Mouse (Mus musculus) embryonic facial prominence, embryonic 11.5 days (tissue): ENCODE data around the gene Tatdn2. TPM values are rescaled to one million over a fixed set of nuclear protein-coding genes. Genes with fewer than 3 reads are reported as not detected.
A peak's percentile ranks its signal among the peaks of the same experiment; 100 is the strongest.

Experiments
- ATAC-seq: fragments of 200-750 bp; cut with Nextera tagmentation; replicated peaks from 2 replicates; pipeline ENCODE4 v1.8.0; 2017; ENCODE audit warnings: low read depth; ENCODE audit not compliant: insufficient number of reproducible peaks, low FRiP score, low TSS enrichment
- DNase-seq: peaks from one replicate; pipeline ENCODE4 v3.0.0-alpha.2; 2015; ENCODE audit warnings: low spot score
- H3K27ac ChIP-seq: fragments of 300-500 bp; sonication (generic); replicated peaks from 2 replicates; pipeline ENCODE4 v1.5.1; 2014; ENCODE audit warnings: mild to moderate bottlenecking, low read depth, low read length, control low read depth
- H3K27me3 ChIP-seq: fragments of 300-500 bp; sonication (generic); 2 replicates; pipeline ENCODE4 v1.6.1; 2014; ENCODE audit warnings: mild to moderate bottlenecking, low read length, moderate library complexity, mixed read lengths; ENCODE audit not compliant: control insufficient read depth, insufficient read depth
- H3K36me3 ChIP-seq: fragments of 300-500 bp; sonication (generic); replicated peaks from 2 replicates; pipeline ENCODE4 v1.6.1; 2014; ENCODE audit warnings: low read depth, mild to moderate bottlenecking, low read length, moderate library complexity, mixed read lengths; ENCODE audit not compliant: control insufficient read depth, insufficient read depth
- H3K4me1 ChIP-seq: fragments of 300-500 bp; sonication (generic); 2 replicates; pipeline ENCODE4 v1.6.1; 2014; ENCODE audit warnings: low read length, mixed read lengths; ENCODE audit not compliant: control insufficient read depth, insufficient read depth
- H3K4me2 ChIP-seq: fragments of 300-500 bp; sonication (generic); 2 replicates; pipeline ENCODE4 v1.6.1; 2014; ENCODE audit warnings: low read depth, mild to moderate bottlenecking, control low read depth, low read length, moderate library complexity
- H3K4me3 ChIP-seq: fragments of 300-500 bp; sonication (generic); 2 replicates; pipeline ENCODE4 v1.5.1; 2014; ENCODE audit warnings: low read depth, low read length, control low read depth
- H3K9ac ChIP-seq: fragments of 300-500 bp; sonication (generic); replicated peaks from 2 replicates; pipeline ENCODE4 v1.6.1; 2014; ENCODE audit warnings: mild to moderate bottlenecking, control low read depth, low read length
- H3K9me3 ChIP-seq: fragments of 300-500 bp; sonication (generic); replicated peaks from 2 replicates; pipeline ENCODE4 v1.6.1; 2016; ENCODE audit warnings: mild to moderate bottlenecking, low read length, inconsistent platforms, mixed read lengths; ENCODE audit not compliant: control insufficient read depth
- WGBS: fragments of 180-500 bp; shearing (Covaris S2); extraction: QIAGEN DNeasy Blood & Tissue Kit; methylation state at CpG from one replicate; pipeline ENCODE4 v1.1.7; 2014; 5-methylcytosine and 5-hydroxymethylcytosine counted together
- polyA plus RNA-seq: library from polyadenylated mRNA; unstranded; fragments of >200 nt; fragmentation: Nextera tagmentation; extraction: Ambion mirVana; gene quantifications from 2 replicates; pipeline ENCODE4 v1.2.1, GENCODE M21; 2014

The Tatdn2 gene
- polyA plus RNA-seq, 1 experiment from 2014 or later = 0.84 TPM

GRCm38 (mm10) chr6:113740236-113741217, 43.7 kb downstream of the Tatdn2 start, which contains the start of gene Sec13:
Gene Sec13, minus strand, starts transcription at chr6:113740743.
- Histone ChIP-seq H3K36me3 (no peaks in the 10 kb centered on the region), H3K9me3 (no peaks in the 10 kb centered on the region), H3K27me3 (no peaks in the 10 kb centered on the region), H3K4me3 (peak within 1 kb of the TSS; percentile 81), H3K27ac (no peak within 1 kb of the TSS), H3K9ac (peak within 1 kb of the TSS; percentile 88), H3K4me1 (no peaks in the 10 kb centered on the region), H3K4me2 (peak within 1 kb of the TSS; percentile 84)
- ATAC-seq (peak; percentile 71), DNase-seq (peak; percentile 94)
- 7% methylated on average over 41 of the region's 41 CpGs for WGBS

- H3K9me3 ChIP-seq = no peaks in the 10 kb centered on the region
- H3K4me1 ChIP-seq = no peaks in the 10 kb centered on the region
- H3K4me3 ChIP-seq = no peak overlapping the region
- H3K36me3 ChIP-seq = no peaks in the 10 kb centered on the region
- no peak overlapping the region for H3K4me2 ChIP-seq
- 67% methylated on average over 2 of the region's 2 CpGs for WGBS
- no peak overlapping the region for H3K9ac ChIP-seq
- no peak for DNase-seq
- no peak for ATAC-seq
- H3K27ac ChIP-seq = no peak overlapping the region
- no peaks in the 10 kb centered on the region for H3K27me3 ChIP-seq
Observed at GRCm38 (mm10) chr6:113741425-113741824, 44.6 kb downstream of the Tatdn2 start.

GRCm38 (mm10) chr6:113742321-113742720, 45.5 kb downstream of the Tatdn2 start:
- WGBS = 81% methylated on average over 1 of the region's 1 CpGs
- no peak overlapping the region for H3K4me2 ChIP-seq
- H3K36me3 ChIP-seq = no peaks in the 10 kb centered on the region
- no peak overlapping the region for H3K27ac ChIP-seq
- no peaks in the 10 kb centered on the region for H3K9me3 ChIP-seq
- no peaks in the 10 kb centered on the region for H3K4me1 ChIP-seq
- ATAC-seq (no peak), DNase-seq (no peak)
- no peaks in the 10 kb centered on the region for H3K27me3 ChIP-seq
- no peak overlapping the region for H3K4me3 ChIP-seq
- H3K9ac ChIP-seq = no peak overlapping the region

- Histone ChIP-seq H3K9ac (no peak overlapping the region), H3K4me3 (no peak overlapping the region), H3K4me1 (no peaks in the 10 kb centered on the region), H3K9me3 (no peaks in the 10 kb centered on the region), H3K27ac (no peak overlapping the region), H3K4me2 (no peak overlapping the region), H3K27me3 (no peaks in the 10 kb centered on the region), H3K36me3 (no peaks in the 10 kb centered on the region)
- no peak for DNase-seq
- 32% methylated on average over 1 of the region's 1 CpGs for whole genome bisulfite sequencing
- no peak for ATAC-seq
Observed at GRCm38 (mm10) chr6:113743111-113743510, 46.3 kb downstream of the Tatdn2 start.

GRCm38 (mm10) chr6:113745117-113745516, 48.3 kb downstream of the Tatdn2 start:
- ATAC-seq (no peak), DNase-seq (no peak)
- H3K4me3 ChIP-seq = no peak overlapping the region
- H3K36me3 ChIP-seq = no peaks in the 10 kb centered on the region
- no peaks in the 10 kb centered on the region for H3K9me3 ChIP-seq
- H3K9ac ChIP-seq = no peak overlapping the region
- H3K27me3 ChIP-seq = no peaks in the 10 kb centered on the region
- no peaks in the 10 kb centered on the region for H3K4me1 ChIP-seq
- H3K4me2 ChIP-seq = no peak overlapping the region
- no peak overlapping the region for H3K27ac ChIP-seq

GRCm38 (mm10) chr6:113747284-113747683, 50.4 kb downstream of the Tatdn2 start:
- Histone ChIP-seq H3K4me3 (no peak overlapping the region), H3K36me3 (no peaks in the 10 kb centered on the region), H3K9ac (no peak overlapping the region), H3K27ac (no peak overlapping the region), H3K27me3 (no peaks in the 10 kb centered on the region), H3K4me2 (no peak overlapping the region), H3K9me3 (no peaks in the 10 kb centered on the region), H3K4me1 (no peaks in the 10 kb centered on the region)
- DNase-seq = no peak
- 87% methylated on average over 14 of the region's 14 CpGs for WGBS
- ATAC-seq = no peak

GRCm38 (mm10) chr6:113748351-113748750, 51.5 kb downstream of the Tatdn2 start:
- DNase-seq (peak; percentile 9), ATAC-seq (no peak; the same call in 1 of the 2 replicates)
- Histone ChIP-seq H3K9ac (peak overlapping the region; percentile 44), H3K27ac (no peak overlapping the region), H3K27me3 (no peaks in the 10 kb centered on the region), H3K9me3 (no peaks in the 10 kb centered on the region), H3K36me3 (no peaks in the 10 kb centered on the region), H3K4me2 (no peak overlapping the region), H3K4me1 (no peaks in the 10 kb centered on the region), H3K4me3 (no peak overlapping the region)
- WGBS = 23% methylated on average over 26 of the region's 26 CpGs

GRCm38 (mm10) chr6:113749119-113749685, 52.4 kb downstream of the Tatdn2 start:
- Histone ChIP-seq H3K9ac (no peak overlapping the region), H3K4me2 (no peak overlapping the region), H3K27me3 (no peaks in the 10 kb centered on the region), H3K36me3 (no peaks in the 10 kb centered on the region), H3K4me1 (no peaks in the 10 kb centered on the region), H3K27ac (no peak overlapping the region), H3K4me3 (no peak overlapping the region), H3K9me3 (no peaks in the 10 kb centered on the region)
- ATAC-seq (no peak), DNase-seq (no peak)
- WGBS = 59% methylated on average over 17 of the region's 17 CpGs
